Mouse (Mus musculus) brain, embryonic 14.5 days (tissue): Measurements from ENCODE around the gene Kirrel3.

Source experiments
- CTCF ChIP-seq: fragments of 200-500 bp; IDR thresholded peaks from 2 replicates; pipeline ENCODE4 v1.5.1; 2012; ENCODE audit warnings: inconsistent platforms, mild to moderate bottlenecking, moderate library complexity, borderline replicate concordance; ENCODE audit not compliant: insufficient read depth, insufficient read length; ENCODE audit errors: extremely low read depth
- POLR2A ChIP-seq: fragments of 200-500 bp; IDR thresholded peaks from 2 replicates; pipeline ENCODE4 v1.6.1; 2012; ENCODE audit warnings: mild to moderate bottlenecking, inconsistent platforms, borderline replicate concordance; ENCODE audit not compliant: poor library complexity, insufficient read depth, insufficient read length, severe bottlenecking; ENCODE audit errors: extremely low read depth

- TF ChIP-seq CTCF (no peak), POLR2A (no peak)
Observed at GRCm38 (mm10) chr9:34818325-34818976, 332.8 kb downstream of the Kirrel3 start.
